Mouse (Mus musculus): ENCODE results near the gene Habp2. TPM values are rescaled to one million over a fixed set of nuclear protein-coding genes. Genes with fewer than 3 reads are reported as not detected.

Habp2 gene
- total RNA-seq, 2 experiments from 2014 or later = 0.11 TPM; not detected in 1

GRCm38 (mm10) chr19:56363721-56364460 is 77.0 kb downstream of the Habp2 start:
- DNase-seq = no peak

- no peak for DNase-seq
These were observed 77.6 kb downstream of the Habp2 start for GRCm38 (mm10) chr19:56364563-56364962.

DNA sequence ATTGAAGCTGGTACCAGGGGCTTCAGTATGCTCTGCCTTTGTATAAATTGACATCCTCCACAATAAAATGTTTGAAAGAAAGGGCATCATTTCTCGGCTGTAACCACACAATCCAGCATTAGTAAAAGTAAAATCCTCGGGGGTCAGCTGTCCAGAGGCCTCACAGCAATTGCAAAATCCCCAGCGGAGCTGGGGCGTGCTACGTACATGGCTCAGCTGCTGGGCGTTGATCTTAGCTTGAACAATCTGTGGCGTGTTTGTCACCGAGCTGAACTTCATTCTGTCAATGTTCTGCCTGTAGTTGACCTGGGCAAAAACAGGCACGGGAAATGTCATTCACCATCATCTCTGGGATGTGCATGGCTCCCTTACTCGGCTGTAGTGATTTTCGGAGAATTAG is 79.2 kb downstream of the Habp2 start:
- no peak for DNase-seq

DNA sequence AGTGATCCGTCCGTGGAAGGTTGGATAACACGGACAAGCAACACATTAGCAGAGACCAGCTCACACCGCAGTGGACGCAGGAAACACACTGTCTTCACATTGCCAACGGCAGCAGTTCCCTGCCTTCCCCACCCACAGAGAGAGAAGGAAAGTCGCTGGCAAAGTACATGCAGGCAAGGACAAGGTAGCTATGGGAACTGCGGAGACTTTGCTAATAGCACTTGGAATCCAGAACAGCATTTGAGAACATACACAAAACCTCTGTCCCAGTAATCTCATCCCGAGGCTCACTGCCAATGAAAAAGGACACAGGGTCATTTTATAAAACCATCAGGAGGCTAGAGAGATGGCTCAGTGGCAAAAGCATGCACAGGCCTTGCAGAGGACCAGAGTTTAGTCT is 79.7 kb downstream of the Habp2 start:
- peak; percentile 4 for DNase-seq

GRCm38 (mm10) chr19:56367778-56368177 is 80.8 kb downstream of the Habp2 start:
- DNase-seq = no peak

DNA sequence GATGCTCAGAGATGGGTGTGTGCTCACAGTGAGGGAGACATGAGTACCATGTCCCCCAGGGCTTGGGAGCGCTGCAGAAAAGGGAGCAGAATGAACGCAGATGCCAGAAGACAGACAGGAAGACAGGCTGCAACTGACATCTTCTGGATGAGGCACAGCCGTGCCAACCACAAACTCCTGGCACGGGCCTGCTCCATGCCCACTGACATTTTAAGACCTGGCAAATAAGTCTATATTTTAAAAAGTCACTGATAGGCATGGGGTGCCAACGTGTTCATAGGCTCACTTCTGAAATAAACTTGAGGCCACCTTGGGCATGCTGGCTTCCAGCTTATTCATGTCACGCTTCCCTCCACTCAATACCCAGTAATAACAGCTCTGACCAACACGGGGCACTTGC is 82.0 kb downstream of the Habp2 start:
- no peak for DNase-seq

Other genes with a start within 250 kb of the Habp2 start
- gene Nrap, start 102.9 kb downstream of the Habp2 start, total RNA-seq (2021) = 100 to 1,000 TPM; 478 to 505 TPM
- gene Casp7, start 110.0 kb downstream of the Habp2 start, total RNA-seq (2021) = 10 to 100 TPM in 1 of 2 experiments, 1 to 10 TPM in 1; 9.9 to 12.9 TPM
- under 1 TPM; 0.31 to 0.47 TPM for gene Plekhs1, start 174.5 kb downstream of the Habp2 start, total RNA-seq (2021)